Mouse (Mus musculus) kidney, postnatal 0 days (tissue): Measurements from ENCODE around the gene Naga. TPM values are rescaled to one million over a fixed set of nuclear protein-coding genes. Genes with fewer than 3 reads are reported as not detected.

Experiments used
- ATAC-seq: fragments of 200-750 bp; cut with Nextera tagmentation; replicated peaks from 2 replicates; pipeline ENCODE4 v1.8.0; 2017; ENCODE audit warnings: low read depth, moderate number of reproducible peaks, moderate TSS enrichment, moderate library complexity; ENCODE audit not compliant: low FRiP score
- DNase-seq: peaks from one replicate; pipeline ENCODE4 v3.0.0-alpha.2; 2016; ENCODE audit warnings: low spot score
- H3K27ac ChIP-seq: fragments of 300-500 bp; sonication (generic); 2 replicates; pipeline ENCODE4 v1.5.1; 2014; ENCODE audit warnings: mild to moderate bottlenecking
- H3K27me3 ChIP-seq: fragments of 300-500 bp; sonication (generic); 2 replicates; pipeline ENCODE4 v1.6.1; 2014; ENCODE audit warnings: low read length, mixed read lengths; ENCODE audit not compliant: insufficient read depth
- H3K36me3 ChIP-seq: fragments of 300-500 bp; sonication (generic); 2 replicates; pipeline ENCODE4 v1.6.1; 2014; ENCODE audit warnings: low read length, mixed read lengths; ENCODE audit not compliant: insufficient read depth
- H3K4me1 ChIP-seq: fragments of 300-500 bp; sonication (generic); replicated peaks from 2 replicates; pipeline ENCODE4 v1.6.1; 2014; ENCODE audit warnings: antibody characterized with exemption, low read length, mixed read lengths; ENCODE audit not compliant: insufficient read depth
- H3K4me2 ChIP-seq: fragments of 300-500 bp; sonication (generic); 2 replicates; pipeline ENCODE4 v1.6.1; 2014; ENCODE audit warnings: mild to moderate bottlenecking, low read length, moderate library complexity, mixed read lengths
- H3K4me3 ChIP-seq: fragments of 300-500 bp; sonication (generic); replicated peaks from 2 replicates; pipeline ENCODE4 v1.5.1; 2014; ENCODE audit warnings: low read depth, low read length
- H3K9ac ChIP-seq: fragments of 300-500 bp; sonication (generic); 2 replicates; pipeline ENCODE4 v1.6.1; 2014; ENCODE audit warnings: low read depth, low read length
- H3K9me3 ChIP-seq: fragments of 300-500 bp; sonication (generic); replicated peaks from 2 replicates; pipeline ENCODE4 v1.6.1; 2016; ENCODE audit warnings: low read length, inconsistent platforms, mixed read lengths
- CTCF ChIP-seq: IDR thresholded peaks from 2 replicates; pipeline ENCODE4 v1.5.1; 2016; ENCODE audit warnings: antibody characterized with exemption, low read depth, mild to moderate bottlenecking, moderate library complexity
- WGBS: fragments of 180-500 bp; shearing (Covaris S2); extraction: QIAGEN DNeasy Blood & Tissue Kit; methylation state at CpG from one replicate; pipeline ENCODE4 v1.1.7; 2014; 5-methylcytosine and 5-hydroxymethylcytosine counted together
- polyA plus RNA-seq: library from polyadenylated mRNA; unstranded; fragments of >200 nt; fragmentation: Nextera tagmentation; extraction: Ambion mirVana; gene quantifications from 2 replicates; pipeline ENCODE4 v1.2.1, GENCODE M21; 2015

Naga gene
- polyA plus RNA-seq, 1 experiment from 2014 or later = 95.0 TPM

DNA sequence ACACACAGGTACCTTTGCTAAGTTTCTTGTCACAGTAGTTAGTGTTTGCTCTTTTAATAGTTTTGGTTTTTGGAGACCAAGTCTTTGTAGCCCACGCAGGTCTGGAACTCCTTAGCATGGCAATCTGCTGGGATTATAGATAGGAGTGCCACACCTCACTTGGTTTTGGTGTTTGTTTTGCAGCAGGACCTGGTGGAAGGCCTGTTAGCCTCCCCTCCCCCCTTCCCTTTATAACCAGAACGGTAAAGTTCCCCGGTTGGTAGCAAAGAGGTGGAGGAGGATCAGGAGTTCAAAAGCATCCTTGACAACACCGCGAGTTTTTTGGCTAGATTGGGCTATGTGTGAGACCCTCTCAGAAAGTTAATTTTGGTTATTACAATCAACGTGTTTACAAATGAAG, 6.2 kb upstream of the Naga start:
- DNase-seq (no peak), ATAC-seq (no peak)
- no peak overlapping the region for H3K9ac ChIP-seq
- no peaks in the 10 kb centered on the region for H3K27me3 ChIP-seq
- H3K4me1 ChIP-seq = peaks cover 37% of the 10 kb centered on the region
- H3K9me3 ChIP-seq = no peaks in the 10 kb centered on the region
- H3K4me2 ChIP-seq = no peak overlapping the region
- H3K4me3 ChIP-seq = no peak overlapping the region
- TF ChIP-seq CTCF = no peak
- H3K36me3 ChIP-seq = peaks cover 22% of the 10 kb centered on the region
- no peak overlapping the region for H3K27ac ChIP-seq
- 86% methylated on average over 6 of the region's 6 CpGs for WGBS

DNA sequence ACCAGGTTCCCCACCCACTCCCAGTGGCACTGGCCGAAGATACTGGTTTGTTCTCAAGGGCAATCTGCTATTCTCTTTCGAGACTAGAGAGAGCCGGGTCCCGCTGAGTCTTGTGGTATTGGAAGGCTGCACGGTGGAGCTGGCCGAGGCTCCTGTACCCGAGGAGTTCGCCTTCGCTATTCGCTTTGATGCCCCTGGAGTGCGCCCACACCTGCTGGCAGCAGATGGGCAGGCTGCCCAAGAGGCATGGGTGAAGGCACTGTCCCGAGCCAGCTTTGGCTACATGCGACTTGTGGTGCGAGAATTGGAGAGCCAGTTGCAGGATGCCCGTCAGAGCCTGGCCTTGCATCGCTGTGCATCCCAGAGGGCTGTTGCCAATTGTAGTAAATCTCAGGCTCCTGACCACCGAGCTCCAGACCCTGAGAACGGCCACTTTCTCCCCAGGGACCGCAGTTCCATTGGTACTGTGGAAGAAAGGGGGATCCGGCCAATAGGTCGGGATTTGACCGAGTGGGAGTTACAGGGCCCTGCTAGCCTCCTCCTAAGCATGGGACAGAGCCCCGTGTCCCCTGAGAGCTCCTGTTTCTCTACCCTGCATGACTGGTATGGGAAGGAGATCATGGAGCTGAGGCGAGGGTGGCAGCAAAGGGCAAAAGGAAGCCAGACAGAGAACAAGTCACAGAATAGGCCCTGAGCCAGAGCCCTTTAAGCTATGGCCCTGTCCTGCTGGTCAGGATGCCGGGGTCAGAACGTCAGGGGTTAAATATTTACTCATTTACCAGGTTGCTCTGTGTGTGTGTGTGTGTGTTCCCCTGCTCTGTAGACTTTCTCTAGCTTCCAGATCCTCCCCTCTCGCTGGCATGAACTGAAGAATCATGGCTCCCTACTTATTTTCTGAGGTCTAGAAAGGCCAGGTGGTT, 4.9 kb upstream of the Naga start:
- peaks cover 10% of the 10 kb centered on the region for H3K36me3 ChIP-seq
- no peak overlapping the region for H3K4me3 ChIP-seq
- no peak for DNase-seq
- TF ChIP-seq CTCF = no peak
- no peak for ATAC-seq
- peak overlapping the region; percentile 54; the same call in 1 of the 2 replicates for H3K27ac ChIP-seq
- H3K27me3 ChIP-seq = no peaks in the 10 kb centered on the region
- 80% methylated on average over 27 of the region's 27 CpGs for WGBS
- H3K4me2 ChIP-seq = no peak overlapping the region
- H3K9me3 ChIP-seq = no peaks in the 10 kb centered on the region
- H3K4me1 ChIP-seq = peaks cover 37% of the 10 kb centered on the region
- no peak overlapping the region for H3K9ac ChIP-seq

DNA sequence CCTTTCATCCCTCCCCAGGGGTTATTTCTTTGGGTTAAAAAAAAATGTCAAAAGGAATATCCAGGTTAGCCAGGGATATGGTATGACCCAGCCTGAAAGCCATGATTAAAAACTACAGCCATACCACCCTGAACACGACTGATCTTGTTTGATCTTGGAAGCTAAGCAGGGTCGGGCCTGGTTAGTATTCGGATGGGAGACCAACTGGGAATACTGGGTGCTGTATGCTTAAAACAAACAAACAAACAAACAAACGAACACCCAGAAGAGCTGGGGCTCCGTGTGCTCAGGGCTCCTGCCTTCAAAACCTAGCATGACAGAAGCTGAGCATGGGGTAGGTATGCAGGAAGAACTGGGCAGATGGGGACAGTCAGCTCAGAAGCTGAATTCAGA, 3.8 kb upstream of the Naga start:
- Histone ChIP-seq H3K9ac (no peak overlapping the region), H3K4me2 (no peak overlapping the region), H3K27me3 (no peaks in the 10 kb centered on the region), H3K9me3 (no peaks in the 10 kb centered on the region), H3K27ac (no peak overlapping the region), H3K4me1 (peaks cover 34% of the 10 kb centered on the region), H3K4me3 (no peak overlapping the region), H3K36me3 (no peaks in the 10 kb centered on the region)
- DNase-seq = no peak
- no peak for ATAC-seq
- 77% methylated on average over 5 of the region's 5 CpGs for WGBS
- no peak for TF ChIP-seq CTCF

DNA sequence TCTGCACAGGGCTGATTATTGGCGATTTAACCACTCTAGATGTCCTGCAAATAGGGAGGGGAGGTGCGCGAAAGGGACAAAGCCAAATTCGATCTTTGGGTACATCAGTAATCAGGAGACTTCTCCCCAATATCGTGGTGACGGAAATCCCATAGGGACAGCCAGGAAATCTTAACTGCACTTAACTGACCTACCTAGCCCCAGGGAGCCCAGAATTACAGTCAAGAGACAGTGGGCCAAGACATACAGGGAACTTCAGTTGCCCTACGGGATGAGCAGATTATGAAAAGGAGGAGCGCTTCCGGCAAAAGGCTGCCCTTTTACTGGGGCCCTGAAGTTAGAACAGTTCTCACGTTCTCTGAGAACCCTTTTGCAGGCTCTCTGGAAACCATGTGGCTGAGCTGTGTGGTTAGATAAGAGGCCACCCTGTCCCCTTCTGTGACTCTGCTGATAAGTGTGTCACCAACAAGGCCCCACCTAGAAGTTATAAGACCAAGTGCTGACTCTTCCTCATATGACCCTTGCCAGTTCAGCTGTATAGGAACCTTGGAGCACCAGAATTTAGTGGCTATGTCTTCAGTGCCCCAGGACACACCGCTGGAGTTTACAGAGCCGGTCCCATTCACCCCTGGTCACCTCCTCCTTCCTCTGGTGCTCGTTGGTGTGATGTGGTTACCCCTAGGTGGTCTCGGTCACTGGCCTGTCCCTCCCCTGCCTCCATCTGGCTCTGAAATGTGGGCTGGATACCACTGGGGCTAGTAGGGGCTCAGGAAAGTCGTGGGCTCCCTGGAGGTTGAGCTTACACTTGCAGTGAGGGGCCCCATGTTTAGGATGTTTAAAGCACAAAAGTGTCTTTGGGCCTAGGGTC, 3.2 kb upstream of the Naga start:
- Histone ChIP-seq H3K9me3 (no peaks in the 10 kb centered on the region), H3K9ac (peak overlapping the region; percentile 75), H3K36me3 (no peaks in the 10 kb centered on the region), H3K27ac (peak overlapping the region; percentile 80), H3K27me3 (no peaks in the 10 kb centered on the region), H3K4me2 (peak overlapping the region; percentile 74), H3K4me1 (peaks cover 31% of the 10 kb centered on the region), H3K4me3 (peak overlapping the region; percentile 44)
- no peak for DNase-seq
- WGBS = 51% methylated on average over 15 of the region's 15 CpGs
- no peak for TF ChIP-seq CTCF
- no peak for ATAC-seq

DNA sequence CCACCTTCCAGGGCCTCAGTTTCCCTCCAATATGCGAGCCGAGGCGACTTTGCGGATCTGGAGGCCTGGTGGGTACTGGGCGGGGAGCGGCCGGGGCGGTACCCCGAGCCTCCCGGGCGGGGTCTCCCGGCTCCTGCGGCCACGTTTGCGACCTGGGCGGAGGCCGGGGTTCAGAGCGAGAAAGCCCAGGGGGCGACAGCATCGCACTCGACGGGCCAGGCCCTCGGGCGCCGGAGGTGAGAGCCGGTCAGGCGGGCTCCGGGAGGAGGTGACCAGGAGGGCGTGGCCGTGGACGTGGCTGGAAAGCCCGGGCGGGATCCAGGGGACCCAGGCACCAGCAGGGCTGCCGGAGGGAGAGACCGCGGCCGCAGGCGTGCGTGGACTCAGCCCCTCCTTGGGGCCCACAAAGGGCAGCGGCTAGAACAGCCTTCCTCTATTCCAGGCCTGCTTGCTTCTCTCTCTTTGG, 2.3 kb upstream of the Naga start:
- ATAC-seq (no peak), DNase-seq (peak; percentile 74)
- no peak for TF ChIP-seq CTCF
- Histone ChIP-seq H3K36me3 (peaks cover 2% of the 10 kb centered on the region; the same call in 1 of the 2 replicates), H3K4me1 (peaks cover 30% of the 10 kb centered on the region), H3K27ac (peak overlapping the region; percentile 80), H3K27me3 (no peaks in the 10 kb centered on the region), H3K4me2 (peak overlapping the region; percentile 74), H3K9ac (peak overlapping the region; percentile 75), H3K4me3 (peak overlapping the region; percentile 44), H3K9me3 (no peaks in the 10 kb centered on the region)
- WGBS = 1% methylated on average over 40 of the region's 40 CpGs

DNA sequence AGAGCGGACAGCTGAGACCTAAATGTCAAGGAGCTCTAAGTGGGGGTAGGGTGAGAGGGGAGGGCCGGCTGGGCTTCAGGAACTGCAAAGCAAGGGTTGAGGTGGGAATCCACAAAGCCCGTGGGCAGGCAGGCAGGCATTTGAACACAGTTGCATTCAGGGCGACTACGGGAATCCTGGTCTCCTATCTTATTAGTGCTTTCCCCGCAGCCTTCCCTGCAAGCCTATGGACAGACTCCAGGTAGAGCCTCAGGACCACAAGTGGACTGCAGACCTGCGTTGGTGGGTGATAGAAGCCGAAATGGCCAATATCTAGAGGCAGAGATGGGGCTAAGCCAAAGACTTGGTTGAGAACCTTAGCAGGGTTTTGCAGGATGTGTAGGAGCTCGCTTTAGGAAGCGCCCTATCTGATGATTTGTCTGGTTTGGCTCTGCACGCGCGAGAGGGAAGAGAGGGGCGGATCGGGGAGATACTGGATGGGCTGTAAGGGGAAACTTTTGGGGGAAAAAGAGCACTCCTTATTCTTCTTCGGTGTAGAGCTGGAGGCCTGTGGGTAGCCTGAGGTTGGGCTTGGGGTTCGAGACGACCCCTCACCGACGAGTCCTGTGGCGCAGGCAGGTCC, 1.8 kb upstream of the Naga start:
- H3K27me3 ChIP-seq = no peaks in the 10 kb centered on the region
- peak overlapping the region; percentile 74 for H3K4me2 ChIP-seq
- ATAC-seq (no peak), DNase-seq (peak; percentile 40)
- no peak for TF ChIP-seq CTCF
- peak overlapping the region; percentile 80 for H3K27ac ChIP-seq
- H3K9me3 ChIP-seq = no peaks in the 10 kb centered on the region
- WGBS = 33% methylated on average over 21 of the region's 21 CpGs
- peak overlapping the region; percentile 44 for H3K4me3 ChIP-seq
- H3K36me3 ChIP-seq = peaks cover 7% of the 10 kb centered on the region
- peak overlapping the region; percentile 75 for H3K9ac ChIP-seq
- H3K4me1 ChIP-seq = peaks cover 30% of the 10 kb centered on the region
